Mouse (Mus musculus) megakaryocyte, embryonic 14.5 days (primary cell): ENCODE measurements around the gene Gpr107.

Source experiments
- FLI1 ChIP-seq: IDR thresholded peaks from 2 replicates; pipeline ENCODE4 v1.6.1; 2012; ENCODE audit warnings: low read length, inconsistent platforms, mixed read lengths
- GATA1 ChIP-seq: IDR thresholded peaks from 3 replicates; pipeline ENCODE4 v1.6.1; 2012; ENCODE audit warnings: mixed read lengths, low read length, inconsistent platforms, borderline replicate concordance

- no peak for TF ChIP-seq GATA1
- TF ChIP-seq FLI1 = no peak
Observed at GRCm38 (mm10) chr2:31206211-31206610, 54.1 kb downstream of the Gpr107 start.
